Mouse (Mus musculus): ENCODE data around the gene Golga7b. TPM values are rescaled to one million over a fixed set of nuclear protein-coding genes. Genes with fewer than 3 reads are reported as not detected.

Gene Golga7b
- polyA plus RNA-seq, 1 experiment: not detected

GRCm38 (mm10) chr19:42278461-42278860 lies 31.1 kb downstream of the Golga7b start:
- H3K4me1 ChIP-seq (ENCODE audit: control insufficient read depth, insufficient read depth, low read length): no peaks in the 10 kb centered on the region

GRCm38 (mm10) chr19:42279611-42280010 lies 32.2 kb downstream of the Golga7b start:
- no peak for TF ChIP-seq CTCF (IDR thresholded peaks at IDR 0.05; ENCODE audit: low read depth, low read length)
- TF ChIP-seq POLR2A (IDR thresholded peaks at IDR 0.05; ENCODE audit: insufficient read depth, low read length): no peak
- TF ChIP-seq EP300 (IDR thresholded peaks at IDR 0.05; ENCODE audit: insufficient read depth, low read depth, low read length): no peak
- Histone ChIP-seq H3K9ac (ENCODE audit: low read depth, poor library complexity, severe bottlenecking) (no peak overlapping the region), H3K27me3 (ENCODE audit: control insufficient read depth, insufficient read depth, low read length, poor library complexity, severe bottlenecking) (no peaks in the 10 kb centered on the region), H3K27ac (ENCODE audit: insufficient read depth, low read length) (no peak overlapping the region), H3K4me1 (ENCODE audit: control insufficient read depth, insufficient read depth, low read length) (no peaks in the 10 kb centered on the region), H3K36me3 (ENCODE audit: control insufficient read depth, insufficient read depth, low read length, poor library complexity, severe bottlenecking) (no peaks in the 10 kb centered on the region), H3K9me3 (replicated peaks; ENCODE audit: control insufficient read depth, insufficient read depth, low read length, poor library complexity, severe bottlenecking) (no peaks in the 10 kb centered on the region), H3K4me3 (ENCODE audit: low read depth, low read length) (no peak overlapping the region)

More at GRCm38 (mm10) chr19:42278461-42278860, 31.1 kb downstream of the Golga7b start:
- Histone ChIP-seq H3K9ac (ENCODE audit: low read depth, poor library complexity, severe bottlenecking) (no peak overlapping the region), H3K4me3 (ENCODE audit: low read depth, low read length) (no peak overlapping the region), H3K27ac (ENCODE audit: insufficient read depth, low read length) (no peak overlapping the region), H3K27me3 (ENCODE audit: control insufficient read depth, insufficient read depth, low read length, poor library complexity, severe bottlenecking) (no peaks in the 10 kb centered on the region), H3K36me3 (ENCODE audit: control insufficient read depth, insufficient read depth, low read length, poor library complexity, severe bottlenecking) (no peaks in the 10 kb centered on the region), H3K9me3 (replicated peaks; ENCODE audit: control insufficient read depth, insufficient read depth, low read length, poor library complexity, severe bottlenecking) (no peaks in the 10 kb centered on the region)
- TF ChIP-seq EP300 (IDR thresholded peaks at IDR 0.05; ENCODE audit: insufficient read depth, low read depth, low read length): no peak
- no peak for TF ChIP-seq CTCF (IDR thresholded peaks at IDR 0.05; ENCODE audit: low read depth, low read length)
- no peak for TF ChIP-seq POLR2A (IDR thresholded peaks at IDR 0.05; ENCODE audit: insufficient read depth, low read length)

- no peak overlapping the region for H3K27ac ChIP-seq (ENCODE audit: insufficient read depth, low read length)
- H3K9ac ChIP-seq (ENCODE audit: low read depth, poor library complexity, severe bottlenecking): no peak overlapping the region
- TF ChIP-seq EP300 (IDR thresholded peaks at IDR 0.05; ENCODE audit: insufficient read depth, low read depth, low read length) (no peak), POLR2A (IDR thresholded peaks at IDR 0.05; ENCODE audit: insufficient read depth, low read length) (no peak), CTCF (IDR thresholded peaks at IDR 0.05; ENCODE audit: low read depth, low read length) (no peak)
- H3K4me3 ChIP-seq (ENCODE audit: low read depth, low read length): no peak overlapping the region
- H3K9me3 ChIP-seq (replicated peaks; ENCODE audit: control insufficient read depth, insufficient read depth, low read length, poor library complexity, severe bottlenecking): no peaks in the 10 kb centered on the region
- no peaks in the 10 kb centered on the region for H3K27me3 ChIP-seq (ENCODE audit: control insufficient read depth, insufficient read depth, low read length, poor library complexity, severe bottlenecking)
- H3K4me1 ChIP-seq (ENCODE audit: control insufficient read depth, insufficient read depth, low read length): peaks cover 15% of the 10 kb centered on the region
- no peaks in the 10 kb centered on the region for H3K36me3 ChIP-seq (ENCODE audit: control insufficient read depth, insufficient read depth, low read length, poor library complexity, severe bottlenecking)
Observed at GRCm38 (mm10) chr19:42284178-42284577, 36.8 kb downstream of the Golga7b start.

GRCm38 (mm10) chr19:42288361-42288760 lies 41.0 kb downstream of the Golga7b start:
- Histone ChIP-seq H3K9ac (ENCODE audit: low read depth, poor library complexity, severe bottlenecking) (no peak overlapping the region), H3K9me3 (replicated peaks; ENCODE audit: control insufficient read depth, insufficient read depth, low read length, poor library complexity, severe bottlenecking) (no peaks in the 10 kb centered on the region), H3K4me1 (ENCODE audit: control insufficient read depth, insufficient read depth, low read length) (peaks cover 17% of the 10 kb centered on the region), H3K4me3 (ENCODE audit: low read depth, low read length) (no peak overlapping the region), H3K27ac (ENCODE audit: insufficient read depth, low read length) (peak overlapping the region; percentile 84), H3K36me3 (ENCODE audit: control insufficient read depth, insufficient read depth, low read length, poor library complexity, severe bottlenecking) (no peaks in the 10 kb centered on the region), H3K27me3 (ENCODE audit: control insufficient read depth, insufficient read depth, low read length, poor library complexity, severe bottlenecking) (no peaks in the 10 kb centered on the region)
- no peak for TF ChIP-seq POLR2A (IDR thresholded peaks at IDR 0.05; ENCODE audit: insufficient read depth, low read length)
- TF ChIP-seq EP300 (IDR thresholded peaks at IDR 0.05; ENCODE audit: insufficient read depth, low read depth, low read length): 0 out of 2 replicates have a peak, but pooled peaks have one; percentile 11

GRCm38 (mm10) chr19:42290954-42291661 lies 43.7 kb downstream of the Golga7b start:
- Histone ChIP-seq H3K9ac (ENCODE audit: low read depth, poor library complexity, severe bottlenecking) (peak overlapping the region; percentile 32; the same call in 1 of the 2 replicates), H3K27ac (ENCODE audit: insufficient read depth, low read length) (no peak overlapping the region), H3K27me3 (ENCODE audit: control insufficient read depth, insufficient read depth, low read length, poor library complexity, severe bottlenecking) (no peaks in the 10 kb centered on the region), H3K4me3 (ENCODE audit: low read depth, low read length) (no peak overlapping the region), H3K36me3 (ENCODE audit: control insufficient read depth, insufficient read depth, low read length, poor library complexity, severe bottlenecking) (no peaks in the 10 kb centered on the region), H3K9me3 (replicated peaks; ENCODE audit: control insufficient read depth, insufficient read depth, low read length, poor library complexity, severe bottlenecking) (no peaks in the 10 kb centered on the region), H3K4me1 (ENCODE audit: control insufficient read depth, insufficient read depth, low read length) (peaks cover 14% of the 10 kb centered on the region)
- TF ChIP-seq EP300 (IDR thresholded peaks at IDR 0.05; ENCODE audit: insufficient read depth, low read depth, low read length): peak; percentile 59; the same call in 1 of the 2 replicates
- TF ChIP-seq CTCF (IDR thresholded peaks at IDR 0.05; ENCODE audit: low read depth, low read length): no peak

GRCm38 (mm10) chr19:42292106-42292505 lies 44.7 kb downstream of the Golga7b start:
- Histone ChIP-seq H3K27ac (ENCODE audit: insufficient read depth, low read length) (no peak overlapping the region), H3K9me3 (replicated peaks; ENCODE audit: control insufficient read depth, insufficient read depth, low read length, poor library complexity, severe bottlenecking) (no peaks in the 10 kb centered on the region), H3K4me1 (ENCODE audit: control insufficient read depth, insufficient read depth, low read length) (peaks cover 9% of the 10 kb centered on the region)

More at GRCm38 (mm10) chr19:42292106-42292505, 44.7 kb downstream of the Golga7b start:
- no peaks in the 10 kb centered on the region for H3K27me3 ChIP-seq (ENCODE audit: control insufficient read depth, insufficient read depth, low read length, poor library complexity, severe bottlenecking)
- H3K36me3 ChIP-seq (ENCODE audit: control insufficient read depth, insufficient read depth, low read length, poor library complexity, severe bottlenecking): no peaks in the 10 kb centered on the region
- H3K4me3 ChIP-seq (ENCODE audit: low read depth, low read length): peak overlapping the region; percentile 25; the same call in 1 of the 2 replicates
- peak overlapping the region; percentile 32 for H3K9ac ChIP-seq (ENCODE audit: low read depth, poor library complexity, severe bottlenecking)
- TF ChIP-seq CTCF (IDR thresholded peaks at IDR 0.05; ENCODE audit: low read depth, low read length) (no peak), EP300 (IDR thresholded peaks at IDR 0.05; ENCODE audit: insufficient read depth, low read depth, low read length) (no peak), POLR2A (IDR thresholded peaks at IDR 0.05; ENCODE audit: insufficient read depth, low read length) (no peak)
